Mouse (Mus musculus) embryo, embryonic 10 days (tissue): ENCODE measurements at regions not wholly inside any gene's neighbourhood (a gene's known extent, or its start where the extent isn't known, plus 50 kb on each side); places are given as distances from the start of the nearest gene placed in this dataset.

Experiments
- DNase-seq: peaks from one replicate; pipeline ENCODE4 v3.0.0-alpha.2; 2015; ENCODE audit warnings: low spot score

DNA sequence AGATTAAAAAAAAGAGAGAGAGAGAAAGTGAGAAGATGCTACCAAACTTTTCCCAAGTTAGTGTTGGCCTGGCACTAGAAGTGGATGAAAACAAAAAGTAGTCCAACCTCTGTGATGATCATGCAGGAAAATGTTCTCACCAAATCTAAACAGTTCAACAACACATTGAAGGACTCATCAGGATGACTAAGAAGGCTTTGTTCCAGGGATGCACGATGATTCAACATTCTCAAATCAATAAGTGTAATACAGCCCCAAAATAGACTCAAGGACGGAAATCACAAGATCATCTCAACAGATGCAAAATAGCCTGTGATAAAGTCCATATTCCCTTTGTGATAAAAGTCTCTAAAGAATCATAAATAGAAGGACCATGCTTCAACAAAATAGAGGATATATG is 106.3 kb downstream of the Cysltr2 start:
- no peak for DNase-seq

DNA sequence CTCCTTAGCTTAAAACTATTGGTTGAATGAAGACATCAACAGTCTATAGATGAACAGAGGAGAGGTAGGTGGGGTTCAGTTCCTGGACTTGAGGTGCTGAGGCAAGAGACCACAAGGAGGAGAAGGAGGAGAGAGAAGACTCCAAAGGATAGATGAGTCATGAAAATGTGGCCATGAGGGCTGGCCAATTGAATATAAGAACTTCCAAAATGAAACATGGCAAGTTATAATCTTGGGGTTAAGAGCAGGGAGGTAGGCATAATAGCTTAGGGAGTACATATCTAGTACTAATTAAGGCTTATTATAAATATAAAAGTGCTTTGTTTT is 109.9 kb downstream of the Cysltr2 start:
- no peak for DNase-seq

DNA sequence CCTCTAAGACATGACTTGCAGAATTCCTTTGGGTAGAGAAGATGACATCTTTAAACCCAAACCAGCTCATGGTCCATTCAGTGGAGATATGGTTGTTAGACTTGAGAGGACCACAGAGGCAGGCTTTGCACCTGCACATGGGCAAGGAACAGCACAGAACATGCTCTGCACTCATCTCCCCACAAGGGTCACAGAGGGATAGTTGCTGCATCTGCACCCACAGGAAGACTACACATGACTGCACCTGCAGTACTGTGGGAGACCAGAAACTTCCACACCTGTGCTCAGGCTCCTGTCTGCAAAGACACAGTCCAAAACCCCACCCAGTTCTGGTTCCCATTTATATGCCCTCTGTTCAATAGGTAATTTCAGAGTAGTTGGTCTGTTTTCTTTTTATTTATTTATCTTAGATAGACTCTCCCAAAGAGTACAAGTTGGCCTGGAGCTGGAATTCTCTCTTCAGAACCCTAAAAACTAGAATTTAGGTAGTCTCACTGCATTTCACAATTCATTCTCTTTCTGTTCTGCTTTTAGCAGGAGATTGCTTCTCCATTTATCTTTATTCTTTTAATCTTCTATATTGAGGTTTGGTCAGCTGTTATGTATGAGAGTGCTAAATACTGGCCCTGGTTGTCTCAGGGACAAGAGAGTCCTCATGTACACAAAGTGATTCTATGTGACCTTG is 110.4 kb downstream of the Cysltr2 start:
- DNase-seq = no peak

DNA sequence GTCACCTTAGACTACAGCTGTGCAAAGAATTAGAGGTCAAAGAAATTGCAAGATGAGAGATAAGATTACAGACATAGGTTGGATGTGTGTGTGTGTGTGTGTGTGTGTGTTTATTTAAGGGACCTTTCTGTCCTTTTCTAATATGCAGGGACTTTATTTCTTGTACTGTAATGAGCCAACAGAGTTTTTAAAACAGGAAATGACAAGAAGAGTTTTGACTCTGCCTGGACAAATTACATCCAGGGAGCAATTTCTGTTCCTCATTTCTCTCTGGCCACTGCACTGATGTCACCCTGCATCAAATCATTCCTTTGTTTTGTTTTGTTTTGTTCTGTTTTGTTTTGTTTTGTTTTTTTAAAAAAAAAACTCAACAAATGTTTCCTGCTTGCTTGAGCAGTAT is 115.3 kb downstream of the Cysltr2 start:
- DNase-seq = no peak

DNA sequence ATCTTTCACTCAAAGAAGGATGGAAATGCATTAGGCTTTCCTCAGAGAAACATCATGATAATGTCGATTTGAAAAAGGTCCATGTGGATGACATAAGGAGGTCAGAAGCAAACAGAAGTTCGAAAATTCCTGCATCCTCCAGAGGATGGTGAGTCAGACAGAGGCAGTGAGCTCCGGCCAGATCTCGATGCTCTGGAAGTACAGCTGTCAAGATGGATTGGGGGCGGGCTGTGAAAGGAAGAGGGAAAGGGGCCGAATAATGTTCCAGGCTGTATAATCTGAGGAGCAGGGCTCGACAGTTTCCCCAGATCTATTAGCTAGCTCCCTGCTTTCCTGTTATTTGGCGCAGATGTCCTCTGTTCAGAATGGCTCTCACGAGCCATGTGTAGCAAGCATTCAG is 116.6 kb downstream of the Cysltr2 start:
- peak; percentile 3 for DNase-seq

DNA sequence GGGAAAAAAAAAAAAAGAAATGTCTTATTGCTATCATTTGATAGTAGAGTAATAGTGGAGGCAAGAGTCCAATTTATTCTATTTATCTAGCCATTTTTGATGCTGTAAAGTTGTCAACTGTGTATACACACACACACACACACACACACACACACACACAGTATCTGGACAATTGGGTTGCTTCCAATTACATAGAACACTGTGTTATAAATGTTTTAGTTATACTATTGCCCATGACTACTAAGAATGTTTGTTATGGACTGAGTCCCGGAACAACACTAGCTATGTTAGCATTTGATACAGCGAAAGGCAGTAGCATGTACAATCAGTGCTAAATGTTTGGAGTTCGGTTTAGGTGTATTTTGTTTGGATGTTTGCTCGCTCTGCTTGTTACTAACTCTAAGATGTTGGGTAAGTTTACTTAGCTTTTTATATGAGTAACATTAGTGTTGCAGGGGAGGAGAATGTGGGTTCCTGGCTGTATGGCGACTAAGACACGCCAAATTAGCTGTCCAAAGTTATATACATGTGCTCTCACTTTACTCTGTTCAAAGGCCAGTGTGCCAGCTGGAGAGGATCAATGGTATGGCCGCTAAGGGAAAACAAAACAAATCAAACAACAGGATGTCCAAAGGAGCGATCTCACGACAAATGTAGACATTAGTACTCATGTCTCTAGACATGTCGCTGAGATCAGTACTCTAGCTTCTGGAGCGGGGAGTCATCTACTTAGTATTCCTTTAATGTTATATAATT is 147.6 kb downstream of the Cysltr2 start:
- no peak for DNase-seq

DNA sequence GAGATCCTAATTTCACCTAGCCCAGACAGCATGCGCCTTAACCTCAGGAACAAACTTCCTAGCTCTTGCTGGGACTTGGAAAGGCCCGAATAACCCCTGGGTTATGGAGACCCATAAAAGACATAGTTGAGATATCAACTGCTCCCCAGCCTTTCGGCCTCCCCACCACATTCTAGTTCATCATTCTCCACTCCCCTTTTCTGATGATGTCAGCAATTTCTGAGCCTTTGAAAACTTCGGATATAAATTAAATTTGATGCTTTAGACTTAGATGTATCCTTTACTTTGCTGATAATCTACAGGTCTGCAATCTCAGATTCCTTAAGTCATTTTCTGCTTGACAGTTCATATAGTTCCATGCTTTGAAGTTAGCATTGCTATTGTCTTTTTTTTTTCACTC is 149.3 kb downstream of the Cysltr2 start:
- no peak for DNase-seq

DNA sequence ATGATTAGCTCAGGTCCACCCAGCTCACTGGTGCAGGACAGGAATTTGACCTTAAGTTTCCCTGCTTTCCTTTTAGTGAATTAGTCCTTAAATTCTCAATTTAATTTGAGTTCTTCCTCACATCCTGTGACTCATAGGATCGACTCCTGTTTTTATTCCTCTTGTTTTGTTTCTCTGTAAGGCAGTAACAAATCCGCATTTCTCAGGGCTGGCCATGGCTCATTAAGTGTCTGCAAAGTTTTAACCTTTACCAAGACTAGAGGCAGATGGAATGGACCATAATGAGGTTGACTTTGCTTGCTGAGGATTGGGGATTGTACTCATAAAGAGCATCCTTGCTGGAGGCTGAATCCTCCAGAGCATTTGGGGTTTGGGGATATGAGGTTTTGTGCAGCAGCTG is 156.6 kb downstream of the Cysltr2 start:
- no peak for DNase-seq

DNA sequence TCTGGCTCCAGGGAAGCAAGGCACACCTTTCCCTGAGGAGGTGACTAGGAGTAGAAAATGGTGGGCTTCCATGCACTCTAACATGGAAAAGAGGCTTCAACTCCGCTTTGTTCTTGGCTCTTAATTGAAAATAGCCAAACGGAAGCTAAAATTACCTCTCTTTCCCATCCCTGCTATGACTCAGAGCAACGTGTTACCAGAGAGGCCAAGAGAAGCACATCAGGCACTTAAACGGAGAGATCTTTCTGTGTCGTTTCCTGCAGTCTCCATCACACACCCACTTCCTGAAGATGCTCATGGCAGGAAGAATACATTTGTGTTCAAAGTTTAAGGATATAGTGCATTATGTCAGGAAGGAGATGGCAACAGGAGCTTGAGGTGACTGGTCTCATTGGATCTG is 159.3 kb downstream of the Cysltr2 start:
- no peak for DNase-seq

DNA sequence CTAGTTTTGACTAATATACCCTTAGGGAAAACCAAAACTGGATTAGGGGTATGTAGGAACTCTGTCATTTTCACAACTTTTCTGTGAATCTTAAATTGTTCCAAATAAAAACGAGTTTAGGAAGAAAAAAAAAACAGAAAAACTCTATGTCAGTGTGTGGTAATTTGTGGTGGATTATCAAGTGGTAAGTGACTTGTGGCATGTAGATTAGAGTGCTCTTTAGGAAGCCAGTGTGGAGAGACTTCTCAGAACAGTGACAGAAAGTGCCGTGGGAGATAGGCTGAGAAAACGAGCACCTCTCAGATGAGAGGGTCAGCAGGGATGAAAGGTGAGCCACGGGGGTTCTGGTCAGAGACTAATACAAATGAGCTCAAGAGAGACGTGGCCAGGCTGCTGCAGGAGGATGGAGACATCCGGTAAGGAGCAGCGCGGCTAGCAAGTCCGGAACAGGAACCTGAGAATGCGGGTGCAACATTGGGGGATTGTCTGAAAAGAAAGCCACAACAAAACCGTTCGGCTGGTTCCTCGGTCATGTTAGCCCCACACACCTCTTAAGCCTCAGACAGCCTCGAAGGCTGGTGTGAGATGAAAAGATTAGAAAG is 161.3 kb downstream of the Cysltr2 start:
- peak; percentile 38 for DNase-seq

DNA sequence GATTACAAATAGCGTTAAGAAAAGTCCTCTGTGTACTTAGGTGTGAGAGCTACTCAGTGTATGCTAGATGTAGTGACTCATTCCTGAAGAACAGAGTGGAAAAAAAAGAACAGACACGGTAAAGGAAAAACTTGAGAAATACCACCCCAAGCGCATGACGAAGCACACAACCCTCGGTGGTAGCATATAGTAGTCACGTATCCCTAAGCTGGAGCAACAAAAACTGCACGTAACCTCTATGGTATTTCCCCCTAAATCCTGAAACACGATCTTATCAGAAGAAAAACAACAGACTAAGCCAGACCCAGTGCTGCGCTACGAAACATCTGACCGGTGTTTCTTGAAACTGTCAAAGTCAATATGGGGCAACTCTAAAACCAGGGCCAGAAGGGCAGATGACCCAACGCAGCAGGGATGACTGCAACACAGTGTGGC is 162.0 kb downstream of the Cysltr2 start:
- peak; percentile 52 for DNase-seq

DNA sequence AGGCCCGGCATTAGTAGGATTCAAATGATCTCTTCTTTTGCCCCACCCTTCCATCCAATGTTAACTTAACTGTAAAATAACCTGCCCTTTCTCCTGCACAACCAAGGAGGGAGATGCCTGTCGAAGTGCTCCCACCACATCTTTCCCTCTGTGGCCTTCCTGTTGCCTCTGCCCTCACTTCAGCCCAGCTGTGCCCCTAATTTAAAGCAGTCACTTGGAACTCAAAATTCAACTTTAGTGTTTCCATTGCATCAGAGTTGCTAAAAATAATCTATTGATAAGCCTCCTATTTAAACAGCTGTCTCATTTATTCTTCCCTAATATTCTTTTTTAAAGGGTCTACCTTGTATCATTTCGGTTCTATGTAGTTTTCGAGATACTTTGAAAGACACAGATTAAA is 163.1 kb downstream of the Cysltr2 start:
- no peak for DNase-seq

DNA sequence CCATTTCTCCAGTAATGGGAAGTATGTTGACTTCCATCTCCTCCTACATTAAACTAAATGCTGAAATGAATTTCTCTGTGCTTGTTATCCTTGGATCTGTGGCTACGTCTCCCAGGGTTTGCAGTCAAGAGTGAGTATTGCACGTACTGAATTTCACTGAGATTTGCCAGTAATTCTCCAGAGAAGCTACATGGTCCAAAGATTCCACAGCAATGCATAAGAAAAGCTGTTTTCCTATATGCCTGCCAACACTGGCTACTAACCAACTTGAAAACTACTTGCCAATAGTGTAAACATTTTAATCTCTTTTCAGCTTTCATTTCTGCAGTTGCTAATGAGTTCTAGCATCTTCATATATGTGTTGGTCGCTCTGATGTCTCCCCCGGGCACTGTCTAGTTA is 164.4 kb downstream of the Cysltr2 start:
- no peak for DNase-seq

DNA sequence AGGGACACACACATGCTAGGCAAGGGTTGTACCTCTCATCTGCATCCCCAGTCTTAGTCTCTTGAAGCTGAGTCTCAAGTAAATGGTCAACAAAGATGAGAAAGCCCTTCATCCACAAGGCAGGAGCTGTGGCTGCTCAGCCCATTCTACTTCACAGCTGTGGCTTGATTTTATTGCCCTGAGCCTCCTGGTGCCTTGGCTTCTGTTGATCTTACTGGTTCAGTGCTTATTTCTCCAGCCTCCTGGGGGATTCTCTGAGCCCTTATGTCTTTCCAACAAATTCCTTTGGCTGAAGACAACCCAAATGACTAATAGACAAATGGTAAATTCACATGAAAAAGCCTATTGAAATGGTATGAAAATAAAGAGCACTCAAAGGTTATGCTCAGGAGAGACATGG is 167.3 kb upstream of the Fndc3a start:
- no peak for DNase-seq

DNA sequence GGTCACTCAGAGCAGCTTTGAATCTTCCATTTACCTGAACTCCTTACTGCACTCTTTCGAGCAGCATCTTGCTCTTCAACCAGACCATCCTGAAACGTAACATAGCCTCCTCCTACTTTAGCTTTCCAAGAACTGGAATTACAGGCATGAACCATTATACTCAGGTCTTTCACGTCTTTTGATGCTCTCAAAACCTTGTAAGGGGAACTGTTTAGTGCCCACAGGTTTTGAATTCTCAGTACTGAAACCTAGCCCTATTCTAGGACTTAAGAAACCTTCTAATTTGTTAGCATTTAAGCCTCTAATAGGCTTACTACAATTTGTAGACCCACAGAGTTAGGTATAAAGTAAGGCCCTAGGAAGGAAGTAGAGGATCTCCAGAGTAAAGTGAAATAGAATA is 163.7 kb upstream of the Fndc3a start:
- DNase-seq = no peak

DNA sequence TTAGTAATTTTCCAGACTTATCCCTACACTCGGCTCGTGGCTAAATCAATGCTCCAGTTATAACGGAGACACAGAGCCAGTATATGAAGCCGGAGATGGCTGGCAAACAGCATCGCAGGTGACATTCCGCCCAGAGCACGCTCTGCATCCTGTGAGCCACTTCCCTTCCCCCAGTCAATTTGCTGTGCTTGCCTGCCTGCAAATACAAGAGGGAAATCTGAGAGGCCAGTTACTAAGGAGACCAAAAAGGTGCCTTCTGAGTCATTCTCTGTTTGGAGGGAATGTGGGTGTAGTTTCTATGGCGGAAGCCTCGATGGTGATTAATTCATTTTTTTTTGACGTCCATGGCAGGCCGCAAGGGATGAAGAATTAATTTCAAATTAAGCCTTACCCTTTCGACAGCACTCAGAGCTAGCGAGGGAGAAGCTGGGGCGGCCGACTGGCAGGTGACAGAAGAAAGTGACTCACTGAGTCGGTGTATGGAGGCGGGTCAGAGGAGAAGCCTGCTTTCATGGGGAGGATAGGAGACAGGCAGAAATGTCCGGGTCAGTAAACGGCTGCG is 159.5 kb upstream of the Fndc3a start:
- DNase-seq = peak; percentile 37

DNA sequence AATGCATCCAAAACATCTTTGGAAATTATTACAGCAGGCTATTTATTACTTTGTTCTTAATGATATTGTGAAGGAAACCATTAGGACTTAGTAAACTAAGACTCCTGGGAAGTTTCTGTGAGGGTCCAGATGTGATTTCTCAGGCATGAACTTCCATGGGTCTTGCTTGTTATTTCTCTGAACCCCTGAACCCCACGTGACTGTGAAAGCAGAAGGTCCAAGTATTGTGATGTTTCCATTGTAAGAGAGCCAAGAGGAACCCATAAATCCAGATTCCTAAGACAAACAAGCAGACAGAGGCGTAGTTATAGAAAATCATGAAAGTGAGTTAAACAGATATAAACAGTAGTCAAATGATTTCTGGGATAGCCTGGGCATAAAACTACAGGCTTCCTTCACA is 157.1 kb upstream of the Fndc3a start:
- no peak for DNase-seq

DNA sequence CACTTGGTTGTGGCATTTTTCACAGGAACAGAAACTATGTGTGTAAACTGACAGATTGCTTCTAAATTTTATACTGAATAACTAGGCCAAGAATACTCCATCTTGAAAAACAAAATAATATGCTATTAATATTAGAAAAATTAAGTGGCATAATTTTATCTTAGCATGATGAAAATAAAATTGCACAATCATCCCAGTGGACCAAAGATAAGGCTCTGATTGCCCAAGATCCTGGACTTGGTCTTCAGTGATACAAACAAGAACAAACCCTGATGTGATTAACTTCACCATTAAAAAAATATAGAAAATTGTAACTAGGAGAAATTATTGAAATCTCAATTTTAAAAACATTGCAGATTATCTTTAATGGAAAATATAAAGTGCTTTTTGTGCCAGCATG is 155.7 kb upstream of the Fndc3a start:
- DNase-seq = no peak

DNA sequence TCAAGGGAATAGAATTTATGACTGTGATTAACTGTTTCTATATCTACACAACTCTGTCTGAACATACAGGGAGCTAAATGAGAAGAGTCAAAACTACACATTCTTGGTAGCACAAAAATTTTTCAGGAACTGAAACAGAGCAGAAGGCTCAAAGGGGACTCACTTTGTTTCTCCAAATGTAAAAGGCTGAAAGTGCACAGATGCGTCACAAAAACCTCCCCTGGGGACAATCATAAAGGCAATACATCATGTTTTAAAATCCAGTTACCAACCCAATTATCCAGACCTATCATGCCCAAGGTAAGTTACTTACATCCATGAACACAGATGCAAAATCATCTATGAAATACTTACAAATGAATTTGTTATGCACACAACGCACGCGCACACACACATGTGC is 155.0 kb upstream of the Fndc3a start:
- no peak for DNase-seq

DNA sequence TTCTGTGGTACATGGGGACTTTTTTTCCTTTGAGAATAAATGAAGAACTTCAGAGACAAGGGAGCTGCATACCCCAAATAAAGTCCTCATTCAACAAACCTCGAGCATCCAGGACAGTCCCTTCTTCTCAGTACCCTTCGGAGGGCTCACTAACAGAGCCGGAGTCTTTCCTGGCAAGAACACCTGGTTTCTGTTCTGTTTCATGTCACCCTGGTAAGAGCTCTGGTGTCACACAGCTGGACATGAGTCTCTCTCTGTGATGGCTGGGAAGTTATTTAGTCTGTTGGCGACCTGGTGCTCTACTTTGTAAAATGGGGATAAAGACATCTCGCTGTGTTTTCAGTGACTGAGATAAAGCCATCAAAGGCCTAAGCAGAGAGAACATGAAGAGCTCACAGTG is 154.3 kb upstream of the Fndc3a start:
- no peak for DNase-seq

DNA sequence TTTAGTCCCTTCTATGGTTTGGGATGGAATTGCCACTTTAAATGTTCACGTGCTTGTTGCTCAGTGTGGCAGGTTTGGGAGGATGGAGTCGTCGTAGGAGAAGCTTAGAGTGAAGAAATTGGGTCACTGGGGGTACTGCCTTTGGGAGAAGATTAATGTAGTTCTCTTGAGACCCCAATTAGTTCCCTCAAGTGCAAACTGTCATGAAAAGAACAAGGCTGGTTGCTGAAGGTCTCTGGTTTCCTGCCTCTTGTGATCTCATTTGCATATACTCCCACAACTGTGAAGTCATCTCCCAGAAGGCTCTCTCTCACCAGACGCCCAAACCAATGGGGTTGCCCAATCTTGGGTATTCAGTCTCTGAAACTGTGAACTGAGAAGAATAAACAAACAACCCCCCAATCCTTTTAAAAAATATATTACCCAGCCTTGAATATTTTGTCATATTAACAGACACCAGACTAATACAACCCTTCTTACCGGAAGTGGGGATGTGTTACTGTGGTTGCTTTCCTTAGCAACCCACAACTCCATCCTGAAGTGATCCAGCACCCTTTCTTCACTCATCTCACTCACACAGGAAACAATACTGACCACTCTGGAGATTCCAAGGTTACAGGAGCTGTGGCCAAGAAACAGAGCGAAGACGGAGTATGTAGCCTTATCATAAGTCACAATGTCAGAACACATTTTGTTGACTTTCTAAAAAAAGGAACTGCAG is 153.2 kb upstream of the Fndc3a start:
- DNase-seq = no peak

DNA sequence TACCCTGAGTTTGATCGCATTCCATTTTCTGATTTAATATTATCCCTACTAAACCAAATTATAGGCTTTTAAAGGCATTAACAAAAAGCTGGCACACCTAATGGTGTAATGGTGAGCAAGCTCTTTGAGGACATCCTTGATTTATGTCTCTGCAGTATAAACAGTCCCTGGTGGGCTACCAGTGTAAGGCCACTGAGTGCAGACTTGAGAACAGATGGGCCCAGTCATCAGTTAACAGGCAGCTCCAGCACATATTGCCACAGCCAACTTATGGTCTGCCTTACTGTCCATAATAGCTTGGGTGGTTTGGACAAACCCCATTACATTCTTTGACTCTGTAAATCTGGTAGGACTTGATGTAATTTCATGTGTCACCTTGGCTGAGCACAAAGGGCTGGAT is 144.4 kb upstream of the Fndc3a start:
- peak; percentile 17 for DNase-seq

DNA sequence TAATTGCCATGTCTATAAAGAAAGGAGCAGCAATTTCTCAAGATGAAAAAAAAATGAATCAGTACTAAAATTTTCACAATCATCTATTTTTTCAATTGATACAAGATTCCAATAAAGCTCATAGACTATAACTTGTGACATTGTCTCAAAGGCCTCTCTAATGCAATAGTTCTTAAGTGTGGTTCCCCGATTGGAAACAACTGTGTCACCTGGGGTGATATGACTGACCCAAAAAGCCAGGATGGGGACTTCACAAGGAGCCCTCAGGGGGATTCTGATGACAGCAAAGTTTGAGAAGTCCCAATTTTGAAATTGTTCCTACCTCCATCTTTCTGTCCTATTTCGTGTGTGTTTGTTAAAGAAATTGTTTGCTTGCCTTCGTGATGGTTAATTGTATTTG is 143.3 kb upstream of the Fndc3a start:
- no peak for DNase-seq
